Mouse (Mus musculus) lung, embryonic 16.5 days (tissue): ENCODE measurements at regions not wholly inside any gene's neighbourhood (a gene's known extent, or its start where the extent isn't known, plus 50 kb on each side); places are given as distances from the start of the nearest gene placed in this dataset.

Experiments
- ATAC-seq: fragments of 200-750 bp; cut with Nextera tagmentation; 2 replicates; pipeline ENCODE4 v1.8.0; 2017; ENCODE audit warnings: low read depth, mild to moderate bottlenecking, moderate library complexity
- H3K27ac ChIP-seq: fragments of 300-500 bp; sonication (generic); 2 replicates; pipeline ENCODE4 v1.5.1; 2014; ENCODE audit warnings: mild to moderate bottlenecking, control low read depth, low read length
- H3K27me3 ChIP-seq: fragments of 300-500 bp; sonication (generic); 2 replicates; pipeline ENCODE4 v1.6.1; 2014; ENCODE audit warnings: low read depth, low read length, mixed read lengths; ENCODE audit not compliant: control insufficient read depth, insufficient read depth
- H3K36me3 ChIP-seq: fragments of 300-500 bp; sonication (generic); 2 replicates; pipeline ENCODE4 v1.6.1; 2014; ENCODE audit warnings: low read length; ENCODE audit not compliant: control insufficient read depth, insufficient read depth
- H3K4me1 ChIP-seq: fragments of 300-500 bp; sonication (generic); replicated peaks from 2 replicates; pipeline ENCODE4 v1.6.1; 2014; ENCODE audit warnings: low read length, mixed read lengths; ENCODE audit not compliant: control insufficient read depth, insufficient read depth
- H3K4me2 ChIP-seq: fragments of 300-500 bp; sonication (generic); 2 replicates; pipeline ENCODE4 v1.6.1; 2014; ENCODE audit warnings: low read depth, low read length, control low read depth
- H3K4me3 ChIP-seq: fragments of 300-500 bp; sonication (generic); 2 replicates; pipeline ENCODE4 v1.5.1; 2014; ENCODE audit warnings: mild to moderate bottlenecking, low read length, control low read depth
- H3K9ac ChIP-seq: fragments of 300-500 bp; sonication (generic); 2 replicates; pipeline ENCODE4 v1.6.1; 2014; ENCODE audit warnings: low read length, control low read depth
- H3K9me3 ChIP-seq: fragments of 300-500 bp; sonication (generic); 2 replicates; pipeline ENCODE4 v1.6.1; 2016; ENCODE audit warnings: low read length; ENCODE audit not compliant: control insufficient read depth
- WGBS: fragments of 180-500 bp; shearing (Covaris S2); extraction: QIAGEN DNeasy Blood & Tissue Kit; methylation state at CpG from one replicate; pipeline ENCODE4 v1.1.7; 2014; 5-methylcytosine and 5-hydroxymethylcytosine counted together

DNA sequence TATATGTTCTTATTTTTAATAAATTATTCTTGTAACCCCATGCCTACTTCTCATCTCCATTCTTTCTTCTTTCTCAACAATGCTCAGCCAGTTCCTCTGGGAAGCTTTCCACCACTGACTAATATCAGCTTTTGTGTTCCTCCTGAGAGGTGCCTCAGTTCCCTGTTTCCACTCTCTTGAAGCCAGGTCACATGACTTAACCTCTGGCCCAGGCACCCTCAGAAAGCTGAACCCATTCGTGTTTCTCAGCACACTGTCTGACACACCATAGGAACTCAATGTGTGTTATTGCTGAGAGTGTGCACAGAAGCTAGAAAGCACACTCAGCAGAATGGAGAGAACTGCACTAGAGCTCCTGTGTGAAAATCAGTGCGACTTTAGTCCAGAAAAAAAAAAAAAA, 207.1 kb downstream of the Nfkbiz start:
- H3K9me3 ChIP-seq, result no peaks in the 10 kb centered on the region

DNA sequence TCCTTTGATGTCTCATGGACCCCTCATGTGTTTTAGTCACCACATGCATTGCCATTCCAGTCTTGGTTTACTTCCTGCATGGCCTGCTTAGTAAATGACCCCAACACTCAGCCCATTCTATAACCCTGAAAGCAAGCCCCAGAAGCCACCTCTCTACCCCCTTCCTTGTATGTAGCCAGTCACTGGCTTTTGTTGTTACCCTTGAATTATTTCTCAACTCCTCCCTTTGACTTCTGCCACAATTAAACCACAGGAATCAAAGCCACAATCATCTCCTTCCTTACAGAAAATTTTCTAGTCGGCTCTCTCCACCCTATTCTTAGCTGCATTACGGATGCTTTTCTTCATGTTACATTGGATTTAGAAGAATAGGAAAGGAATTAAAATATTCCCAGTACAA, 207.7 kb downstream of the Nfkbiz start:
- no peak overlapping the region for H3K9ac ChIP-seq
- no peaks in the 10 kb centered on the region for H3K27me3 ChIP-seq
- H3K9me3 ChIP-seq, result peaks cover 2% of the 10 kb centered on the region; the same call in 1 of the 2 replicates
- 92% methylated on average over 2 of the region's 2 CpGs for WGBS
- no peak overlapping the region for H3K4me2 ChIP-seq
- no peak overlapping the region for H3K4me3 ChIP-seq
- H3K27ac ChIP-seq, result no peak overlapping the region
- H3K36me3 ChIP-seq, result no peaks in the 10 kb centered on the region
- no peaks in the 10 kb centered on the region for H3K4me1 ChIP-seq
- no peak for ATAC-seq

More for the DNA sequence above, 207.1 kb downstream of the Nfkbiz start:
- H3K27me3 ChIP-seq, result no peaks in the 10 kb centered on the region
- no peak overlapping the region for H3K27ac ChIP-seq
- no peak overlapping the region for H3K4me3 ChIP-seq
- no peaks in the 10 kb centered on the region for H3K36me3 ChIP-seq
- ATAC-seq, result no peak
- H3K4me2 ChIP-seq, result no peak overlapping the region
- no peaks in the 10 kb centered on the region for H3K4me1 ChIP-seq
- WGBS, result 53% methylated on average over 2 of the region's 2 CpGs
- no peak overlapping the region for H3K9ac ChIP-seq

DNA sequence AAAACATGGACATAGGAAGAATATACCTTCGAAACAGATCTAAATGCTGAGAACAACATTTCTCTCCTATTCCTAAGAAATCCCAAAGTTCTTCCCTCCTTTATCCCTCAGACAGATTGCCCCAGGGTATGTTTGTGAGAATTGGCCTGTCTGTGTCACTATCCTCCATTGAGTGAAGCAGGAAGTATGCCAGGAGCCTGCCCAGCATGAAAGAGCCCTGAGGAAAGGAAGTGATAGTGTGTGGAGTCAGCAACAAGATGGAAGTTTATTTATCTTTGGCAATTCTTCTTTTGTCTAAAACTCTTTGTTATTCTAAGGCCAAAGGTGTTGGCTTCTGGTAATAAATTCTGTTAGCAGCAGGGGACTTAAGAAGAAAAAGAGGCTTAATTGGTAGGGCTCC, 211.2 kb downstream of the Nfkbiz start:
- Histone ChIP-seq H3K9ac (no peak overlapping the region), H3K4me1 (no peaks in the 10 kb centered on the region), H3K27ac (no peak overlapping the region), H3K4me2 (no peak overlapping the region), H3K9me3 (peaks cover 3% of the 10 kb centered on the region; the same call in 1 of the 2 replicates), H3K4me3 (no peak overlapping the region), H3K27me3 (no peaks in the 10 kb centered on the region), H3K36me3 (no peaks in the 10 kb centered on the region)
- ATAC-seq, result no peak
- 90% methylated on average over 1 of the region's 1 CpGs for WGBS

DNA sequence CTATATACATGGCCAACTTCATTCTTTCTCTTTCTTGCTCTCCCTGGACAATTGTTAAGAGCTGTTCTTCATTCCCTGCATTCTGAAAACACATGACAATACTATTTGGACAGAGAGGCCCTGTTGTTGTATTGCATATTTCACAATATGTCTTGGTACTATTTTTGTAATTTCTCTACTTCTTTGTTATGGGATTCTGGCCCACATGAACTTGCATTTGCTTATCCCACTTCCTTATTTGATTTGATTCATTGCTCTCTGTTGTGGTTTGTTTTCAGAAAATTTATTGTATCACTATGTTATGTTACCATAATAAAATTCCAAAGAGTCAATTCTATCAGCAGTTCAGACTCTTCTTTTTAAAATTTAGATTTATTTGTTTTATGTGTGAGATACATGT, 215.3 kb downstream of the Nfkbiz start:
- peaks cover 3% of the 10 kb centered on the region; the same call in 1 of the 2 replicates for H3K9me3 ChIP-seq

DNA sequence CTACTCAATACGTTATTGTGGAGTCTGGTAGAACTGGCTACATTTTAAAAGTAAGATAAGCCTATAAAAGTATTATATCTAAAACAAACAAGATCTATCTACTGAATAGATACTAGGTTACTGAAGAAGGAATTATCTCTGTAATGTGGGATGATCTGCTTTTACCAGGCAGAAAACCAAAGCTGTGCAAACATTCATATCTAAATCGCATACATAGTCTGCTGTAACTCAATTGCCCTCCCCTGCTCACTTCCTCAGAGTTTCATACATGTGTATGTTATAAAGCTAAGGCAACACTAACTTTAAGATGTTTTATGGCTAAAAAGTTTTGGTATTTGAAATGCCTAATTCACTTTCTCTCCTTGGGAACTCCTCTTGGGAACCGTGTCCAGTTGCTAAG, 219.0 kb downstream of the Nfkbiz start:
- Histone ChIP-seq H3K27me3 (no peaks in the 10 kb centered on the region), H3K36me3 (no peaks in the 10 kb centered on the region), H3K27ac (no peak overlapping the region), H3K4me2 (no peak overlapping the region), H3K4me3 (no peak overlapping the region), H3K4me1 (no peaks in the 10 kb centered on the region), H3K9ac (no peak overlapping the region), H3K9me3 (no peaks in the 10 kb centered on the region)
- ATAC-seq, result no peak
- 55% methylated on average over 3 of the region's 3 CpGs for WGBS

More for the DNA sequence above, 215.3 kb downstream of the Nfkbiz start:
- no peak for ATAC-seq
- no peaks in the 10 kb centered on the region for H3K36me3 ChIP-seq
- no peak overlapping the region for H3K4me3 ChIP-seq
- no peak overlapping the region for H3K27ac ChIP-seq
- H3K4me2 ChIP-seq, result no peak overlapping the region
- no peaks in the 10 kb centered on the region for H3K4me1 ChIP-seq
- no peak overlapping the region for H3K9ac ChIP-seq
- H3K27me3 ChIP-seq, result no peaks in the 10 kb centered on the region

DNA sequence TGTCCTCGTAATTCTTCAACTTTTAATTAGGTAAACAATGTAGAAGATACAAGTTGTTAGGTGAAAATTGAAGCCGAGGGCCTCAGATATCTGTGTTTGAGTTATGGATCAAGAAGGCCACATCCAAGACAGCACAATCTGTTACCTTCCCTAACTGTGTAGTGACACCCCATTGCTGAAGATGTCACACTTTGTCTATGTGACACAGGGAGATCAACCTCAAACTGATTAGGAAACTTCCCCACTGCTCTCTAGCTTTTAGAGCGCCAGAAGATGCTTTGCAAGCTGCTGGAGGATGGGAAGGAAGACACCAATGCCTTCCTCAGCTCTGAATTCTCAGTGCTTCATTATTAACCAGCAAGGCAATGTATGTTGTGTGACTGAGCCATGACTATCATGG, 220.7 kb downstream of the Nfkbiz start:
- Histone ChIP-seq H3K27ac (no peak overlapping the region), H3K4me2 (no peak overlapping the region), H3K4me1 (no peaks in the 10 kb centered on the region), H3K36me3 (no peaks in the 10 kb centered on the region), H3K4me3 (no peak overlapping the region), H3K9ac (no peak overlapping the region), H3K27me3 (no peaks in the 10 kb centered on the region), H3K9me3 (no peaks in the 10 kb centered on the region)
- ATAC-seq, result no peak
- WGBS, result 61% methylated on average over 3 of the region's 3 CpGs

DNA sequence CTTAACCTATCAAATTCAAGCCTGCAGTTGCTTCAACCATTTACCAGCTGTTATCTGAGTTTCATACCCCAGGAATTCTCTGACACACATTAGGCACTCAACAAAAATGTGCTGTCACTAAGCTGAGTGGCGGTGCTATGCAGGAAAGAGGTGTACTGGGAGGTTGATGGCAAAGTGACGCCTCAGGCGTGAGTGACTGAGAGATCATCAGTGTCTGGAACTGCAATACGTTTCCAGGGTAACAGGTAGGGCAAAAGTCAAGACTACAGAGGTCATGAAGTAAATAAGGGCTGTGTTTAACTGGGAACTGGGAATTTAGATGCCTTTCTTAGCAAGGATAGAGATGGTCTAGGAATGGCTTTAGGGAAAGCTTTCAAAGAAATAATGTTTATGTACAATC, 221.2 kb downstream of the Nfkbiz start:
- WGBS, result 38% methylated on average over 4 of the region's 4 CpGs
- Histone ChIP-seq H3K27ac (no peak overlapping the region), H3K4me2 (no peak overlapping the region), H3K36me3 (no peaks in the 10 kb centered on the region), H3K27me3 (no peaks in the 10 kb centered on the region), H3K9ac (no peak overlapping the region), H3K4me3 (no peak overlapping the region), H3K4me1 (no peaks in the 10 kb centered on the region), H3K9me3 (no peaks in the 10 kb centered on the region)
- no peak for ATAC-seq

DNA sequence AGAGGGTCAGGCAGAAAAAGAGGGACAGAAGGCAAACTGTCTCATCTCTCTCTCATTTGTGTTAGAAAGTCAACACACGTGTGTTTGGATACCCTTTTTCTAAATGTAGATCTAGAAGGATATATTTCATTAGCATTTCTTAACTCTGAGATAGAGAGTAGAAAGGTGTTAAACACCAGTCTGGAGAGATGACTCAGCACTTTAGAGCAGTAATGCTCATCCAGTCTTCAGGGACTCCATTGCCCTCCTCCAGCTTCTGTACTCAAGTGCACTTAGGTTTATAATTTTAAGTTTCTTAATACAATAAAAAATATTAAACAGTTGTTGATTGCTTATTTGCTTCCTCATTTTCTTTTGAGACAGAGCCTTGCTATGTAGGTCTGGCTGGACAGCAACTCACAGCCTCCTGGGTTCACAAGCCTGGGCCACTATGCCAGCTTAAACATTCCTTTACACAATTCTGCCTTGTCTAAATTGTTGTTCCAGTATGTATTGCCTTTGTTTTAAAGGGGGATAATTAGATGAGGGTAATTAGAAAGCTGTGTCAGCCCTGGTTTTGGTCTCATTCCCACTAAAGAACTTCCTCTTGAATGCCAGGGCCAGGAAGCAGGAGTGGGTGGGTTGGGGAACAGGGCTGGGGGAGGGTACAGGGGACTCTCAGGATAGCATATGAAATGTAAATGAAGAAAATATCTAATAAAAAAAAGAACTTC, 222.1 kb downstream of the Nfkbiz start:
- Histone ChIP-seq H3K9me3 (no peaks in the 10 kb centered on the region), H3K36me3 (no peaks in the 10 kb centered on the region), H3K27me3 (no peaks in the 10 kb centered on the region), H3K4me2 (no peak overlapping the region), H3K4me1 (no peaks in the 10 kb centered on the region), H3K27ac (no peak overlapping the region), H3K4me3 (no peak overlapping the region), H3K9ac (no peak overlapping the region)
- WGBS, result 73% methylated on average over 1 of the region's 1 CpGs
- no peak for ATAC-seq

DNA sequence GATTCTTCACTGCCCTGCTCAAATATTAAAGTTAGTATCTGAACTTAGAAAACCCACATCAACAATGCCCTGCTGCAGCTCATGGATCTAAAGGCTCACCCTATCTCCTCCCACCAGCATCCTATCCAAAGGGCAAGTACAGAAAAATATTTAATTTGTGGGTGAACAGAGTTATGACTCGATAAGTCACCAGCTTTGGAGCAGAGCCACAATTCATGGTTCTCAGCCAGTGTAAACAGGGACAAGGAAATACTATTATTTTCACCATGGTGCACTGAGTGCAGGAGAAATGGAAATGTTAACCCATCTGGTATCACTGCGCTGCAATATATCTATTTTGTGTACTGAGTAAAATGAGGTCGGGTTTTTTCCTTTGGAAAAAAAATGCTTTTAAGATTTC, 225.8 kb downstream of the Nfkbiz start:
- Histone ChIP-seq H3K9me3 (0 out of 2 replicates have a peak, but pooled peaks cover 2% of the 10 kb centered on the region), H3K27ac (no peak overlapping the region), H3K4me2 (no peak overlapping the region), H3K9ac (no peak overlapping the region), H3K36me3 (no peaks in the 10 kb centered on the region), H3K27me3 (no peaks in the 10 kb centered on the region), H3K4me3 (no peak overlapping the region), H3K4me1 (no peaks in the 10 kb centered on the region)
- ATAC-seq, result no peak
- 67% methylated on average over 3 of the region's 3 CpGs for WGBS

DNA sequence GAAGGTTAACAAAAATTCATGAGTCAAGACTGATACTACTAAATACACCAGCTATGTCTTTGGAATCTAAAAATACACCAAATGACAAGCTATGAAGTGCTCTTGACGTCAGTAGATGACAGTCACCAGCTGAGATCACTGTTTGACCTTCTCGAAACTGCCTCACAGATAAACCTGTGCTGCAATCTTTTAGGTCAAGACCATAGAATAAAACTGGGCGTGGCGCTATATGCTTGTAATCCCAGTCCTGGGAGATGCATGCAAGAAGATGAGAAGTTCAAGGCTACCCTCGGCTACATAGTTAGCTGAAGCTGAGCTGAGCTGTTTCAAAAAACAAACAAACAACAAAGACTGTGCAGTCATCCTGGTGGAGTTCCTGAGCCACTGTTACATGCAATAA, 226.7 kb downstream of the Nfkbiz start:
- H3K36me3 ChIP-seq, result no peaks in the 10 kb centered on the region
- ATAC-seq, result no peak
- 0 out of 2 replicates have a peak, but pooled peaks cover 2% of the 10 kb centered on the region for H3K9me3 ChIP-seq
- no peak overlapping the region for H3K4me2 ChIP-seq
- WGBS, result 73% methylated on average over 5 of the region's 5 CpGs
- no peak overlapping the region for H3K27ac ChIP-seq
- no peaks in the 10 kb centered on the region for H3K4me1 ChIP-seq
- no peak overlapping the region for H3K9ac ChIP-seq
- H3K4me3 ChIP-seq, result no peak overlapping the region
- no peaks in the 10 kb centered on the region for H3K27me3 ChIP-seq
